ENCODE assay signal across 7 mouse cellular contexts in the genomic region with DNA sequence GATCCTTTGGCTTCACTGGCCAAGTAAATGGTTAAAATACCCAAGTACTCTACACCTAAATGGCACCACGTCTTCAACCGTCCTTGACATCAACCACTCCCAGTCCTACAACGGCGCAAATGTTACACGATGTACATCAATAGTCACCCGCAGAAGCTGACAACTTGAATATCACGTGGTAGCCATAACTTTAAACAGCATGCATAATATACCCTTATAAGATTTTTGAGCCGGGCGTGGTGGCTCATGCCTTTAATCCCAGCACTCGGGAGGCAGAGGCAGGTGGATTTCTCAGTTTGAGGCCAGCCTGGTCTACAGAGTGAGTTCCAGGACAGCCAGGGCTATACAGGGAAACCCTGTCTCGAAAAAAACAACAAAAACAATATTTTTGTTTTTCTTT. TPM values are rescaled to one million over a fixed set of nuclear protein-coding genes. Genes with fewer than 3 reads are reported as not detected.
DNase-seq lines count a peak whose midpoint lies in the region; ATAC-seq lines count a peak whose summit lies in the region.
"Not testable (repeated sequence)": the region's sequence is repeated elsewhere in the genome, so short reads cannot be mapped to it uniquely, and the experiment has no call there.

No protein-coding gene starts in this region.

- H3K27ac ChIP-seq in forebrain, embryonic 10.5 days, result peak overlapping the region; percentile 83; the same call in 1 of the 2 replicates
- H3K27ac ChIP-seq in heart, embryonic 13.5 days (replicated peaks), result peak overlapping the region; percentile 91
- H3K27ac ChIP-seq in intestine, embryonic 14.5 days (ENCODE audit: low read depth), result peak overlapping the region; percentile 74
- peak overlapping the region; percentile 58 for H3K27ac ChIP-seq in limb, embryonic 13.5 days
- peak overlapping the region; percentile 77 for H3K27ac ChIP-seq in lung, embryonic 16.5 days (ENCODE audit: low read length)
- H3K27ac ChIP-seq in neural tube, embryonic 11.5 days (ENCODE audit: low read depth, low read length), result not testable (repeated sequence)

- peak; percentile 6 for ATAC-seq in activated CD4-positive, CD25-positive, alpha-beta regulatory T cell, adult 4 months
- ATAC-seq in heart, embryonic 13.5 days (ENCODE audit: extremely low read depth, insufficient number of reproducible peaks, low FRiP score, low TSS enrichment); intestine, embryonic 14.5 days (replicated peaks; ENCODE audit: low FRiP score, low TSS enrichment, low read depth); limb, embryonic 13.5 days (ENCODE audit: low FRiP score, low read depth); lung, embryonic 16.5 days (ENCODE audit: low read depth); neural tube, embryonic 11.5 days (ENCODE audit: insufficient read depth, low FRiP score, low TSS enrichment): not testable (repeated sequence)

- 84% methylated on average over 11 of the region's 11 CpGs for WGBS in forebrain, embryonic 10.5 days
- 70% methylated on average over 11 of the region's 11 CpGs for WGBS in heart, embryonic 13.5 days
- 73% methylated on average over 11 of the region's 11 CpGs for WGBS in intestine, embryonic 14.5 days
- WGBS in limb, embryonic 13.5 days, result 73% methylated on average over 11 of the region's 11 CpGs
- 64% methylated on average over 11 of the region's 11 CpGs for WGBS in lung, embryonic 16.5 days
- WGBS in neural tube, embryonic 11.5 days, result 78% methylated on average over 11 of the region's 11 CpGs

- not testable (repeated sequence) for DNase-seq in forebrain, embryonic 10.5 days (ENCODE audit: extremely low spot score, low spot score); intestine, embryonic 14.5 days (ENCODE audit: low spot score); neural tube, embryonic 11.5 days (ENCODE audit: low spot score)

- H3K4me2 ChIP-seq in heart, embryonic 13.5 days, result peak overlapping the region; percentile 83
- H3K4me2 ChIP-seq in intestine, embryonic 14.5 days (ENCODE audit: low read length), result peak overlapping the region; percentile 95
- H3K4me2 ChIP-seq in limb, embryonic 13.5 days (replicated peaks), result peak overlapping the region; percentile 89
- H3K4me2 ChIP-seq in lung, embryonic 16.5 days (ENCODE audit: low read depth, low read length), result peak overlapping the region; percentile 95
- peak overlapping the region; percentile 83 for H3K4me2 ChIP-seq in neural tube, embryonic 11.5 days (ENCODE audit: low read depth)

- H3K36me3 ChIP-seq in forebrain, embryonic 10.5 days (replicated peaks), result peaks cover 49% of the 10 kb centered on the region
- peaks cover 53% of the 10 kb centered on the region for H3K36me3 ChIP-seq in heart, embryonic 13.5 days
- H3K36me3 ChIP-seq in intestine, embryonic 14.5 days (ENCODE audit: control insufficient read depth, insufficient read depth, low read length), result peaks cover 43% of the 10 kb centered on the region
- peaks cover 44% of the 10 kb centered on the region for H3K36me3 ChIP-seq in limb, embryonic 13.5 days
- H3K36me3 ChIP-seq in lung, embryonic 16.5 days (ENCODE audit: control insufficient read depth, insufficient read depth, low read length), result peaks cover 21% of the 10 kb centered on the region
- not testable (repeated sequence) for H3K36me3 ChIP-seq in neural tube, embryonic 11.5 days (ENCODE audit: control insufficient read depth, insufficient read depth, low read length)

- H3K4me1 ChIP-seq in forebrain, embryonic 10.5 days, result peaks cover 22% of the 10 kb centered on the region
- H3K4me1 ChIP-seq in heart, embryonic 13.5 days, result peaks cover 45% of the 10 kb centered on the region
- not testable (repeated sequence) for H3K4me1 ChIP-seq in intestine, embryonic 14.5 days (replicated peaks; ENCODE audit: control insufficient read depth, insufficient read depth, low read length); neural tube, embryonic 11.5 days (ENCODE audit: control insufficient read depth, insufficient read depth, low read length)
- H3K4me1 ChIP-seq in limb, embryonic 13.5 days, result peaks cover 14% of the 10 kb centered on the region; the same call in 1 of the 2 replicates
- peaks cover 13% of the 10 kb centered on the region for H3K4me1 ChIP-seq in lung, embryonic 16.5 days (replicated peaks; ENCODE audit: control insufficient read depth, insufficient read depth, low read length)

- peak overlapping the region; percentile 86 for H3K4me3 ChIP-seq in forebrain, embryonic 10.5 days
- H3K4me3 ChIP-seq in heart, embryonic 13.5 days, result peak overlapping the region; percentile 92
- H3K4me3 ChIP-seq in intestine, embryonic 14.5 days (ENCODE audit: low read depth, low read length), result peak overlapping the region; percentile 87
- peak overlapping the region; percentile 80 for H3K4me3 ChIP-seq in limb, embryonic 13.5 days
- peak overlapping the region; percentile 90 for H3K4me3 ChIP-seq in lung, embryonic 16.5 days (ENCODE audit: low read length)
- H3K4me3 ChIP-seq in neural tube, embryonic 11.5 days (ENCODE audit: low read depth, low read length), result peak overlapping the region; percentile 70

- H3K27me3 ChIP-seq in forebrain, embryonic 10.5 days (ENCODE audit: poor library complexity, severe bottlenecking); heart, embryonic 13.5 days (replicated peaks); intestine, embryonic 14.5 days (replicated peaks; ENCODE audit: control insufficient read depth, insufficient read depth, low read length); limb, embryonic 13.5 days; lung, embryonic 16.5 days (ENCODE audit: control insufficient read depth, insufficient read depth, low read depth, low read length); neural tube, embryonic 11.5 days (ENCODE audit: control insufficient read depth, insufficient read depth, low read length): not testable (repeated sequence)

- peak overlapping the region; percentile 93 for H3K9ac ChIP-seq in heart, embryonic 13.5 days
- H3K9ac ChIP-seq in intestine, embryonic 14.5 days (ENCODE audit: low read length), result peak overlapping the region; percentile 71
- peak overlapping the region; percentile 79 for H3K9ac ChIP-seq in limb, embryonic 13.5 days
- H3K9ac ChIP-seq in lung, embryonic 16.5 days (ENCODE audit: low read length), result peak overlapping the region; percentile 88
- peak overlapping the region; percentile 53; the same call in 1 of the 2 replicates for H3K9ac ChIP-seq in neural tube, embryonic 11.5 days (ENCODE audit: low read length)

- H3K9me3 ChIP-seq in forebrain, embryonic 10.5 days; heart, embryonic 13.5 days; intestine, embryonic 14.5 days (ENCODE audit: control insufficient read depth, low read length); limb, embryonic 13.5 days; lung, embryonic 16.5 days (ENCODE audit: control insufficient read depth, low read length); neural tube, embryonic 11.5 days (ENCODE audit: control insufficient read depth, low read length): not testable (repeated sequence)

RNA-seq across cellular contexts. Expression of gene Dhrs11, which starts 0.7 kb away (rescaled TPM):
- polyA plus RNA-seq in activated CD4-positive, CD25-positive, alpha-beta regulatory T cell, adult 4 months (2017; shearing (Covaris generic)), result 1 to 10 TPM; 9.0 to 9.1 TPM
- polyA plus RNA-seq in forebrain, embryonic 10.5 days (2016; fragmentation: Nextera tagmentation; extraction: Ambion mirVana), result 13.4 and 16.9 TPM in 2 replicates
- 31.6 and 34.0 TPM in 2 replicates for polyA plus RNA-seq in heart, embryonic 13.5 days (2015; fragmentation: Nextera tagmentation; extraction: Ambion mirVana)
- 30.4 and 37.1 TPM in 2 replicates for polyA plus RNA-seq in intestine, embryonic 14.5 days (2014; fragmentation: Nextera tagmentation; extraction: Ambion mirVana)
- polyA plus RNA-seq in limb, embryonic 13.5 days (2015; fragmentation: Nextera tagmentation; extraction: Ambion mirVana), result 13.1 and 13.2 TPM in 2 replicates
- polyA plus RNA-seq in lung, embryonic 16.5 days (2015; fragmentation: Nextera tagmentation; extraction: Ambion mirVana), result 12.9 and 14.1 TPM in 2 replicates
- 11.6 and 13.8 TPM in 2 replicates for polyA plus RNA-seq in neural tube, embryonic 11.5 days (2014; fragmentation: Nextera tagmentation; extraction: Ambion mirVana)

RNA-seq across cellular contexts. Expression of gene Mrm1, which starts 10.2 kb away (rescaled TPM):
- 1 to 10 TPM; 7.5 to 7.6 TPM for polyA plus RNA-seq in activated CD4-positive, CD25-positive, alpha-beta regulatory T cell, adult 4 months (2017; shearing (Covaris generic))
- polyA plus RNA-seq in forebrain, embryonic 10.5 days (2016; fragmentation: Nextera tagmentation; extraction: Ambion mirVana), result 12.3 and 14.9 TPM in 2 replicates
- polyA plus RNA-seq in heart, embryonic 13.5 days (2015; fragmentation: Nextera tagmentation; extraction: Ambion mirVana), result 16.3 and 17.8 TPM in 2 replicates
- polyA plus RNA-seq in intestine, embryonic 14.5 days (2014; fragmentation: Nextera tagmentation; extraction: Ambion mirVana), result 15.9 and 16.9 TPM in 2 replicates
- polyA plus RNA-seq in limb, embryonic 13.5 days (2015; fragmentation: Nextera tagmentation; extraction: Ambion mirVana), result 8.4 and 8.5 TPM in 2 replicates
- polyA plus RNA-seq in lung, embryonic 16.5 days (2015; fragmentation: Nextera tagmentation; extraction: Ambion mirVana), result 8.1 and 11.4 TPM in 2 replicates
- 11.0 and 14.0 TPM in 2 replicates for polyA plus RNA-seq in neural tube, embryonic 11.5 days (2014; fragmentation: Nextera tagmentation; extraction: Ambion mirVana)

RNA-seq across cellular contexts. Expression of gene Ggnbp2, which starts 41.1 kb away (rescaled TPM):
- polyA plus RNA-seq in activated CD4-positive, CD25-positive, alpha-beta regulatory T cell, adult 4 months (2017; shearing (Covaris generic)), result 100 to 1,000 TPM in 1 of 2 experiments, 10 to 100 TPM in 1; 84.9 to 107 TPM
- polyA plus RNA-seq in forebrain, embryonic 10.5 days (2016; fragmentation: Nextera tagmentation; extraction: Ambion mirVana), result 52.3 and 52.4 TPM in 2 replicates
- polyA plus RNA-seq in heart, embryonic 13.5 days (2015; fragmentation: Nextera tagmentation; extraction: Ambion mirVana), result 41.7 and 49.8 TPM in 2 replicates
- 66.1 and 68.0 TPM in 2 replicates for polyA plus RNA-seq in intestine, embryonic 14.5 days (2014; fragmentation: Nextera tagmentation; extraction: Ambion mirVana)
- 71.0 and 75.5 TPM in 2 replicates for polyA plus RNA-seq in limb, embryonic 13.5 days (2015; fragmentation: Nextera tagmentation; extraction: Ambion mirVana)
- polyA plus RNA-seq in lung, embryonic 16.5 days (2015; fragmentation: Nextera tagmentation; extraction: Ambion mirVana), result 55.3 and 60.6 TPM in 2 replicates
- 71.1 and 73.7 TPM in 2 replicates for polyA plus RNA-seq in neural tube, embryonic 11.5 days (2014; fragmentation: Nextera tagmentation; extraction: Ambion mirVana)

RNA-seq across cellular contexts. Expression of gene Myo19, which starts 50.5 kb away (rescaled TPM):
- 1 to 10 TPM; 2.3 to 3.2 TPM for polyA plus RNA-seq in activated CD4-positive, CD25-positive, alpha-beta regulatory T cell, adult 4 months (2017; shearing (Covaris generic))
- polyA plus RNA-seq in forebrain, embryonic 10.5 days (2016; fragmentation: Nextera tagmentation; extraction: Ambion mirVana), result 11.0 and 12.3 TPM in 2 replicates
- 5.7 TPM in 2 replicates for polyA plus RNA-seq in heart, embryonic 13.5 days (2015; fragmentation: Nextera tagmentation; extraction: Ambion mirVana)
- 10.0 and 10.6 TPM in 2 replicates for polyA plus RNA-seq in intestine, embryonic 14.5 days (2014; fragmentation: Nextera tagmentation; extraction: Ambion mirVana)
- polyA plus RNA-seq in limb, embryonic 13.5 days (2015; fragmentation: Nextera tagmentation; extraction: Ambion mirVana), result 9.5 and 9.7 TPM in 2 replicates
- polyA plus RNA-seq in lung, embryonic 16.5 days (2015; fragmentation: Nextera tagmentation; extraction: Ambion mirVana), result 7.4 and 8.4 TPM in 2 replicates
- polyA plus RNA-seq in neural tube, embryonic 11.5 days (2014; fragmentation: Nextera tagmentation; extraction: Ambion mirVana), result 9.2 TPM in 2 replicates

RNA-seq across cellular contexts. Expression of gene Pigw, which starts 50.6 kb away (rescaled TPM):
- polyA plus RNA-seq in activated CD4-positive, CD25-positive, alpha-beta regulatory T cell, adult 4 months (2017; shearing (Covaris generic)), result 1 to 10 TPM; 1.5 to 3.2 TPM
- polyA plus RNA-seq in forebrain, embryonic 10.5 days (2016; fragmentation: Nextera tagmentation; extraction: Ambion mirVana), result 3.1 and 3.5 TPM in 2 replicates
- 2.9 and 3.1 TPM in 2 replicates for polyA plus RNA-seq in heart, embryonic 13.5 days (2015; fragmentation: Nextera tagmentation; extraction: Ambion mirVana)
- polyA plus RNA-seq in intestine, embryonic 14.5 days (2014; fragmentation: Nextera tagmentation; extraction: Ambion mirVana), result 3.6 and 4.0 TPM in 2 replicates
- polyA plus RNA-seq in limb, embryonic 13.5 days (2015; fragmentation: Nextera tagmentation; extraction: Ambion mirVana), result 2.4 and 2.6 TPM in 2 replicates
- 2.3 and 2.8 TPM in 2 replicates for polyA plus RNA-seq in lung, embryonic 16.5 days (2015; fragmentation: Nextera tagmentation; extraction: Ambion mirVana)
- polyA plus RNA-seq in neural tube, embryonic 11.5 days (2014; fragmentation: Nextera tagmentation; extraction: Ambion mirVana), result 3.6 and 3.8 TPM in 2 replicates
